Mouse (Mus musculus) kidney, adult 8-10 months (tissue): Measurements from ENCODE around the gene Kirrel3.

Source experiments
- DNase-seq, 2 experiments: peaks; one replicate each; pipeline ENCODE4 v3.0.0; 2022

The Kirrel3 gene

GRCm38 (mm10) chr9:34704357-34704756, 218.7 kb downstream of the Kirrel3 start:
- no peak for DNase-seq

GRCm38 (mm10) chr9:34706350-34706873, 220.7 kb downstream of the Kirrel3 start:
- no peak for DNase-seq

GRCm38 (mm10) chr9:34708691-34709090, 223.0 kb downstream of the Kirrel3 start:
- no peak for DNase-seq

GRCm38 (mm10) chr9:34711996-34712395, 226.3 kb downstream of the Kirrel3 start:
- no peak for DNase-seq

GRCm38 (mm10) chr9:34712996-34713395, 227.3 kb downstream of the Kirrel3 start:
- no peak for DNase-seq

GRCm38 (mm10) chr9:34713462-34713926, 227.8 kb downstream of the Kirrel3 start:
- no peak for DNase-seq

- no peak for DNase-seq
Measured at GRCm38 (mm10) chr9:34714996-34715619, 229.4 kb downstream of the Kirrel3 start.

GRCm38 (mm10) chr9:34716476-34716875, 230.8 kb downstream of the Kirrel3 start:
- DNase-seq, result no peak

GRCm38 (mm10) chr9:34721478-34722197, 235.9 kb downstream of the Kirrel3 start:
- peak in 1 of 2 experiments; percentile 9 for DNase-seq

- no peak for DNase-seq
Measured at GRCm38 (mm10) chr9:34722198-34722550, 236.5 kb downstream of the Kirrel3 start.

GRCm38 (mm10) chr9:34732507-34732906, 246.8 kb downstream of the Kirrel3 start:
- no peak for DNase-seq

- DNase-seq, result no peak
Measured at GRCm38 (mm10) chr9:34733579-34733978, 247.9 kb downstream of the Kirrel3 start.

- DNase-seq, result no peak
Measured at GRCm38 (mm10) chr9:34734991-34735390, 249.3 kb downstream of the Kirrel3 start.

- no peak for DNase-seq
Measured at GRCm38 (mm10) chr9:34739431-34739830, 253.7 kb downstream of the Kirrel3 start.

- DNase-seq, result no peak
Measured at GRCm38 (mm10) chr9:34740814-34741213, 255.1 kb downstream of the Kirrel3 start.

GRCm38 (mm10) chr9:34748003-34748402, 262.3 kb downstream of the Kirrel3 start:
- no peak for DNase-seq

- DNase-seq, result no peak
Measured at GRCm38 (mm10) chr9:34749161-34749560, 263.5 kb downstream of the Kirrel3 start.

- DNase-seq, result no peak
Measured at GRCm38 (mm10) chr9:34749877-34750276, 264.2 kb downstream of the Kirrel3 start.

- DNase-seq, result no peak
Measured at GRCm38 (mm10) chr9:34750887-34751286, 265.2 kb downstream of the Kirrel3 start.

- no peak for DNase-seq
Measured at GRCm38 (mm10) chr9:34752076-34752800, 266.5 kb downstream of the Kirrel3 start.

GRCm38 (mm10) chr9:34752801-34753170, 267.1 kb downstream of the Kirrel3 start:
- DNase-seq, result peak; percentile 19 to 72

GRCm38 (mm10) chr9:34753891-34754290, 268.2 kb downstream of the Kirrel3 start:
- no peak for DNase-seq

GRCm38 (mm10) chr9:34754523-34755097, 268.9 kb downstream of the Kirrel3 start:
- no peak for DNase-seq
